Mouse (Mus musculus) hindbrain, embryonic 10.5 days (tissue): ENCODE measurements around the gene H6pd. TPM values are rescaled to one million over a fixed set of nuclear protein-coding genes. Genes with fewer than 3 reads are reported as not detected.

Experiments
- DNase-seq: peaks from one replicate; pipeline ENCODE4 v3.0.0-alpha.2; 2017; ENCODE audit warnings: low spot score
- H3K27ac ChIP-seq: fragments of 300-500 bp; sonication (generic); 2 replicates; pipeline ENCODE4 v1.5.1; 2016; ENCODE audit warnings: mild to moderate bottlenecking, moderate library complexity
- H3K27me3 ChIP-seq: fragments of 300-500 bp; sonication (generic); 2 replicates; pipeline ENCODE4 v1.6.1; 2016; ENCODE audit warnings: mild to moderate bottlenecking; ENCODE audit not compliant: poor library complexity, insufficient read depth, severe bottlenecking
- H3K36me3 ChIP-seq: fragments of 300-500 bp; sonication (generic); 2 replicates; pipeline ENCODE4 v1.6.1; 2016; ENCODE audit warnings: mild to moderate bottlenecking, moderate library complexity
- H3K4me1 ChIP-seq: fragments of 300-500 bp; sonication (generic); replicated peaks from 2 replicates; pipeline ENCODE4 v1.6.1; 2016; ENCODE audit warnings: mild to moderate bottlenecking
- H3K4me3 ChIP-seq: fragments of 300-500 bp; sonication (generic); 2 replicates; pipeline ENCODE4 v1.5.1; 2016; ENCODE audit warnings: mild to moderate bottlenecking, moderate library complexity
- H3K9me3 ChIP-seq: fragments of 300-500 bp; sonication (generic); 2 replicates; pipeline ENCODE4 v1.6.1; 2016; ENCODE audit warnings: mild to moderate bottlenecking, moderate library complexity
- WGBS: fragments of 180-500 bp; shearing (Covaris S2); methylation state at CpG from one replicate; pipeline ENCODE4 v1.1.7; 2016; 5-methylcytosine and 5-hydroxymethylcytosine counted together
- polyA plus RNA-seq: library from polyadenylated mRNA; unstranded; fragments of >200 nt; fragmentation: Nextera tagmentation; extraction: Ambion mirVana; gene quantifications from 2 replicates; pipeline ENCODE4 v1.2.1, GENCODE M21; 2016

Gene H6pd
- polyA plus RNA-seq, 1 experiment from 2014 or later = 5.6 TPM

DNA sequence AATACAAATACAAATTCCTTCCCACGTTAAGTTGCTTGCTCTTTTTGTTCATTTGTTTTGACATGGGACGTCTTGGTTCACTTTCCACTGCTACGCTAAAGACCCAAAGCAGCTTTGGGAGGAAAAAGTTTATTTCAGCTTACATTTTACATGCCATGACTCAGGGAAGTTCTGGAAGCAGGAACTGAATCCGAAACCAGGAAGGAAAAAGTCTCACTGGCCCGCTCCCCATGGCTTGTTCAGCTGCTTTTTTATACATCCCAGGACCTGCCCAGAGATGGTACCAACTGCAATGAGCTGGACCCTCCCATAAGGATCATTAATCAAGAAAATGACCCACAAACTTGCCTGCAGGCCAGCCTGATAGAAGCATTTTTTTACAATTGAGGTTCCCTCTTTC is 5.0 kb upstream of the H6pd start:
- DNase-seq = no peak
- WGBS = 90% methylated on average over 5 of the region's 5 CpGs
- Histone ChIP-seq H3K4me1 (peaks cover 21% of the 10 kb centered on the region), H3K9me3 (no peaks in the 10 kb centered on the region), H3K27me3 (peaks cover 21% of the 10 kb centered on the region), H3K36me3 (no peaks in the 10 kb centered on the region), H3K4me3 (no peak overlapping the region), H3K27ac (no peak overlapping the region)

DNA sequence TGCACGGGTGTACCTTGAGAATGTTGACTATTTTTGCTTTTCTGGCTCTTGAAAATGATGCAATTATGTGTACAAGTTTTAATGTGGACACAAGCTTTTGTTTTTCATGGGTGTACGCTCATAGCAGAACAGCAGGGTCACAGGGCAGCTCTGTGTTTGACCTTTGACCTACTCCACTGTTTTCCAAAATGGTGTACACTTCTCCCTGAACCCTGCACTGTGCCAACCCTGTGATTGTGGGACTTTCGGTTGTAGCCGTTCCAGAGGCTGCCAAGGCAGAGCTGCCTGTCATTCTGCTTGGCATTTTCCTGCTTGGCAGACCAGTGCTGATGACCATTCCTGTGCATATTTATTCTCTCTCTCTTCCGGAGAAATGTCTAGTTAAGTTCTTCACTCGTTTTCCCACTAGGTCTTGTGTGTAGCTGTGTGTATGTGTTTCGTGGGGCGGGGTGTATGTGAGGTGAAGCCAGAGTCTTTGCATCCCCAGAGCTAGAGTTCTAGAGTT is 4.4 kb upstream of the H6pd start:
- no peak overlapping the region for H3K27ac ChIP-seq
- DNase-seq = no peak
- no peak overlapping the region for H3K4me3 ChIP-seq
- H3K9me3 ChIP-seq = no peaks in the 10 kb centered on the region
- peaks cover 27% of the 10 kb centered on the region for H3K4me1 ChIP-seq
- WGBS = 87% methylated on average over 8 of the region's 8 CpGs
- peaks cover 21% of the 10 kb centered on the region for H3K27me3 ChIP-seq
- H3K36me3 ChIP-seq = no peaks in the 10 kb centered on the region

DNA sequence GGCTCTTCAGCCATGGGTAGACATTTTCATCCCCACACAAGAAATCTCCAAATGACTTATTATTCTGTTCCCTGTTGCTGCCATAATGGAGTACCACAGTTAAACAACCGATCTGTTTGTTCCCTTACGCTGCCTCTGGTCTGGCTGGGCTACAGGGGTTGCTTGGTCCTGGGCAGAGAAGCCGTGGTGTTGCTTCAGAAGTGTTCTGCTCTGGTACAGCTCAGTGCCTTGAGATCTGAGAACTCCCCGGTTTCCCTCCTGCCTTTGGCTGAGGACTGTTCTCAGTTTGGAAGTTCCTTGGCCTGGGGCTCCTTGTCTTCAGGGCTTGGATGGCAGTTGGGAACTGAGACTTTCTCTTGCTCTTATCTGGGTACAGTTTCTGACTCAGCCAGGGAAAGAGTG is 3.5 kb upstream of the H6pd start:
- peaks cover 21% of the 10 kb centered on the region for H3K27me3 ChIP-seq
- H3K4me1 ChIP-seq = peaks cover 31% of the 10 kb centered on the region
- H3K4me3 ChIP-seq = no peak overlapping the region
- WGBS = 78% methylated on average over 4 of the region's 4 CpGs
- no peak for DNase-seq
- H3K27ac ChIP-seq = no peak overlapping the region
- H3K9me3 ChIP-seq = no peaks in the 10 kb centered on the region
- no peaks in the 10 kb centered on the region for H3K36me3 ChIP-seq

DNA sequence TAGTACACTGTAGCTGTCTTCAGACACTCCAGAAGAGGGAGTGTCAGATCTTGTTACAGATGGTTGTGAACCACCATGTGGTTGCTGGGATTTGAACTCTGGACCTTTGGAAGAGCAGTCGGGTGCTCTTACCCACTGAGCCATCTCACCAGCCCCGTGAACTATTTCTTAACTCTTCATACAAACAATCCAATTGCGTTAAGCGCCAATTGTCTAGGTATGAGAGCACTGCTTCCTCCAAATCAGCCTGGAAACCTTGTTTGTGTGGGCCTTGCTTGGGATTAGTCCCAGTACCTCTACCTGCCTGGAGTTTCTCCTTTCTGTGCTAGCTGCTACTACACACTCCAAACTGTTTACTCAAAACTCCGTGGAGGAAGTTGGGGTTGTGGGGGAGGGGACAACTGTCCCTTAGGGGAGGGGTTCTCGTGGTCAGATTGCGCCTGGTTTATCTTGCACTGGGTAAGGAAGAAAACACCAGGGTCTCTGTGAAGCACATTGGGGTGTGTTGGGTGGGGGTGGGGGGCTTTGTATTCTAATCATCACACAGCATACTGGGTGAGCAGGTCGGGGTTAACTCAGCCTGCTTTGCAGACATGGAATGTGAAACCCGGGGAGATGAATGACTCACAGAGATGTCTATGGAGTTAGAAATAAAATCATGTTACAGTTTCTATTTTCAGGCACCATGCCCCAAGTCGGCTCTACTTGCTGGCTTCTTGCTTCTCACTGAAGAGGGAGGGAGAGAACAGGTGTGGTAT is 2.9 kb upstream of the H6pd start:
- H3K27me3 ChIP-seq = peaks cover 21% of the 10 kb centered on the region
- no peak for DNase-seq

DNA sequence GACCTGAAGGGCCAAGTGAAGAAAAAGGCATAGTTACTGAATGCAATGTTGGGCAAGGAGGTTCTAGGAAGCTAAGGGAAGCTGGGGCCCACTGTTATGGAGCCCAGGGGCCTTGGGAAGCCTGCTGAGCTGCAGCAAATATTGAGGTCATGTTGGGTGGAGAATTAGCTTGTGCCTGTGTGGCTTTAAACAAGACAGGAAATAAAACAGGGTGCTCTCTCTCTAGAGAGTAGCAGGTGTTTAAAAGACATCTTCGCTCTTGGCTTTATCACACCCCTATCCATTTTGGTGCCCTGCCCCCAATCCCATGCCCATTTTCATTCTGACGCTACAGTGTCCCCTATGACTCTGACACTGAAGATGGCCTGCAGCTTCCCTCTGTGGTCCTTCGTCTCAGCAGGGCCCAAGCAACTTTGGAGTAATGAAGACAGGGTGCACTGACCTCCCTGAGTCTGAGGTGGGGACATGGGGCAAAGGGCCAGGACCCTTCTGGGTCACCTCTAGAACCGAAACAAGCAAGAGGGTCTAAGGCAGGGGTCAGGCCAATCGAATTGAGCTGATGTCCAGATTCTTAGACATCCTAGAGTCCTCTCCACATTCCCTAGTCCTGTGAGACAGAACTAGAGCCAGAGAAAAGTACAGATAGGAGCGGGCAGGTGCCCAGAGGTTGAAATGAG is 1.4 kb upstream of the H6pd start:
- no peak overlapping the region for H3K27ac ChIP-seq
- peaks cover 11% of the 10 kb centered on the region for H3K27me3 ChIP-seq
- H3K9me3 ChIP-seq = no peaks in the 10 kb centered on the region
- WGBS = 80% methylated on average over 6 of the region's 6 CpGs
- no peaks in the 10 kb centered on the region for H3K36me3 ChIP-seq
- peaks cover 34% of the 10 kb centered on the region for H3K4me1 ChIP-seq
- DNase-seq = no peak
- H3K4me3 ChIP-seq = no peak overlapping the region

More for the DNA sequence above, 2.9 kb upstream of the H6pd start:
- peaks cover 35% of the 10 kb centered on the region for H3K4me1 ChIP-seq
- no peak overlapping the region for H3K4me3 ChIP-seq
- H3K9me3 ChIP-seq = no peaks in the 10 kb centered on the region
- WGBS = 50% methylated on average over 10 of the region's 10 CpGs
- no peak overlapping the region for H3K27ac ChIP-seq
- H3K36me3 ChIP-seq = no peaks in the 10 kb centered on the region

DNA sequence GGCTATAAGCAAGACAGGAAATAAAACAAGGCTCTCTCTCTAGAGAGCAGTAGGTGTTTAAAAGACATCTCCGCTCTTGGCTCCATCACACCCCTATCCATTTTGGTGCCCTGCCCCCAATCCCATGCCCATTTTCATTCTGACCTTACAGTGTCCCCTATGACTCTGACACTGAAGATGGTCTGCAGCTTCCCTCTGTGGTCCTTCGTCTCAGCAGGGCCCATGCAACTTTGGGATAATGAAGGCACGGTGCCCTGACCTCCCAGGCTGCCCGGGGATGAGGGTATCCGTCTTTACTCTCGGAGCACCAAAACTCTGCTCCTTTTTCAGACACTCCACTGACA is 736 bp upstream of the H6pd start:
- Histone ChIP-seq H3K27me3 (peaks cover 11% of the 10 kb centered on the region), H3K9me3 (no peaks in the 10 kb centered on the region), H3K4me3 (peak overlapping the region; percentile 81; the same call in 1 of the 2 replicates), H3K27ac (peak overlapping the region; percentile 96), H3K36me3 (no peaks in the 10 kb centered on the region), H3K4me1 (peaks cover 34% of the 10 kb centered on the region)
- no peak for DNase-seq
- 79% methylated on average over 6 of the region's 6 CpGs for WGBS

DNA sequence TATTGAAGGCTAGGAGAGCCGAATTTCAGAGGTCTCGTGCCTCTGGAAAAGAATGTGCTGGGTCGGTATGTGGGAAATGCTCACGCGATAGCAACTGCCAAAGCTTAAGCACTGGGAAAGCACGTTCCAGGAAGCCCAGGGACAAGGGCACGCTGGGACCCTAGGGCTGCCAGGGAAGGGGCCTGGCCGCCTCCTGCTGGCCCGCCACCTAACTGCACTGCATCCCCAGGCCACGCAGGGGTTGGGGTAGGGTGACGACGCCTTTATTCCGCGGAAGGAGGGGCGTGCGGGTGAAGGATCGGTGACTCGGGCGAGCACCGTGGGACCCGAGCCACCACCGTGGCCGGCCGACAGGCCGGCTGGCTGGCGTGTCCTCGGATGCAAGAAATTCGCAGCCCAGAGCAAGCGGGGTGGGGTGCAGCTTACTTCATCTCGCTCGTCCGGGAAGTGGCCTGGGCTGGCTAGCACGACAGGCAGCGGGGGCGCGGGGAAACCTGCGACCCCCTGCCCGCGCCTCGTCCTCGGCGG is 434 bp downstream of the H6pd start:
- DNase-seq = peak; percentile 87
- under 1% methylated on average over 42 of the region's 42 CpGs for WGBS
- Histone ChIP-seq H3K27me3 (peaks cover 11% of the 10 kb centered on the region), H3K9me3 (no peaks in the 10 kb centered on the region), H3K27ac (peak overlapping the region; percentile 96), H3K4me3 (peak overlapping the region; percentile 81), H3K36me3 (no peaks in the 10 kb centered on the region), H3K4me1 (peaks cover 38% of the 10 kb centered on the region)

DNA sequence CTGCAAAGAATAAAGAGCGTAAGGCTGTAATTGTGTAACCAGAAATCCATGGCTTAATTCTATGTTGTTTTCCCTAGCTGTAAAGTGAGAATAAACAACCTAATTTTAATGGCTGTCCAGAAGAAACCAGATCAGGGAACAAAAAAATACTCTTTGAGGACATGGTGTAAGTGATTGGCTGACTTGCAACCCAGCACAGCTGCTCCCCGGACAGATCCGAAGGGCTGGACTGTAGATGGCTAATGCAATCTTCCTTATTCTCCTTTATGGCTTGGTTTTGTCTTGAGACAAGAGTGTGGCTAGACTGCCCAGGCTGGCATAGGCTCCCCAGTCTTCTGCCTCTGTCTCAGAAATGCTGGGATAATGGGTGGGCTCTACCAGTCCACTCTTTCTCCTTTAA is 1.4 kb downstream of the H6pd start:
- Histone ChIP-seq H3K36me3 (no peaks in the 10 kb centered on the region), H3K27me3 (peaks cover 11% of the 10 kb centered on the region), H3K4me1 (peaks cover 40% of the 10 kb centered on the region), H3K4me3 (no peak overlapping the region), H3K27ac (no peak overlapping the region), H3K9me3 (no peaks in the 10 kb centered on the region)
- 96% methylated on average over 3 of the region's 3 CpGs for WGBS
- no peak for DNase-seq

DNA sequence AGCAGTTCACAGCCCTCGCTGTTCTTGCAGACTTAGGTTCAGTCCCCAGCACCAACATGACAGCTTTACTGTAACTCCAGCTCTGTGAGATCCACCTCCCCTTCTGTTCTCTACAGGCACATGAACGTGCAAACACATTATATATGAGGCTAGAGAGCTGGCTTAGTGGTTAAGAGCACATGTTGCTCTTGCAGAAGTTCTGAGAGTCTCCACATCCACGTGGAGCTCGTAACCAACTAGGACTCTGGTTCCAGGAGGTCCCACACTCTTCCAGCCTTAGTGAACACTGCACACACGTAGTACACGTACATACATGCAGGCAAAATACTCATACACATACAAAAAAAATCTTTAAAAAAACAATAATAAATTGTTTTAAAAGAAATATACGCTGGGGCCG is 1.8 kb downstream of the H6pd start:
- peaks cover 11% of the 10 kb centered on the region for H3K27me3 ChIP-seq
- H3K4me3 ChIP-seq = no peak overlapping the region
- DNase-seq = no peak
- no peaks in the 10 kb centered on the region for H3K9me3 ChIP-seq
- H3K27ac ChIP-seq = no peak overlapping the region
- WGBS = 89% methylated on average over 8 of the region's 8 CpGs
- peaks cover 45% of the 10 kb centered on the region for H3K4me1 ChIP-seq
- no peaks in the 10 kb centered on the region for H3K36me3 ChIP-seq

DNA sequence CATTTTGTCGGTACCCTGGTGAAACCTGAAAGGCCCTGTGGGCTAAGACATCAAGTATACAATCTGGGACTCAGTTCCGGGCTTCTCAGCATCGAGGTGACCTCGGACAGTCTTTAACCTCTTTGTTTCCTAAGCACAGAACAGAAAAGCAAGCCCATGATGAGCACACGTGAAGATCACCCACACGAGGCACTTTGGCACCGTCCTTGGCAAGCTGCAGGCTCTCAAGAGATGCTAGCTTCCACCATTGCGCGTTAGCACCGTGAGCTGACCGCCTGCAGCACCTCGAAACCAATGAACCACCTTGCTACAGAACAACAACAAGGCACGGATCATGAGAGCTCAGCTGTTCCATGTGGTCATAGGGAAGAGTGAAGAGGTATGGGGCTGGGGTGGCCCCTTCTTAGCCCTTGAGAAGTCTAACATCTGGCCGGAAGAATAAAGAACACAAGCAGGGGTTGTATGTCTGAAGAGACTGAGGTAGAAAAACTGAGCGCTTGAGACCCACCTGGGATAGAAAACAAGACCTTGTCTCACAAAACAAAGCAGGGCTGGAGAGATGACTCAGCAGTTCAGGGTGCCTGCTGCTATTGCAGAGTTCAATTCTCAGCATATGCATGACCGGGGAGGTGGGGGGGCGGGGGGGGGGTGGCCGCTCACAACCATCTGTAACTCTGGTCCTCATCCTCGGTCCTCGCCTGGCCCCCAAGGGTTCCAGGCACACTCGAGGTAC is 2.5 kb downstream of the H6pd start:
- Histone ChIP-seq H3K4me3 (no peak overlapping the region), H3K36me3 (no peaks in the 10 kb centered on the region), H3K4me1 (peaks cover 46% of the 10 kb centered on the region), H3K9me3 (no peaks in the 10 kb centered on the region), H3K27me3 (peaks cover 11% of the 10 kb centered on the region), H3K27ac (no peak overlapping the region)
- 83% methylated on average over 21 of the region's 21 CpGs for WGBS
- DNase-seq = no peak

DNA sequence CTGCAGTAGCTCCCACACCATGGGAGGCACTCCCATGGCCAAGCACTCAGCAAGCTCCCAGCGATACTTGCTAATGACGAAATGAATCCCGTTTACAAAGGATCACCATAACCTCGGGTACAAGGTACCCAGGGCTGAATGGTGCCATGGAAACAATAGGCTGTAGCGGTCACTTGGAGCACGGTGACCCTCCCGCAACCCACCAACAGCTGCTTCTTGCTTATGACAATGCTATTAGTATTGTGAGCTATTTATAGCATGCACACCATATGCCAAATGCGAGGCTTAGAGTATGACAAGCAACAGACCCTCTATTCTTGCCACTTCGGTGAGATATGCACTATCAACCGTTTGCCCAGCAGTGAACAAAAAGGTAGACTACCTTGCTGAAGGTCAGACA is 3.6 kb downstream of the H6pd start:
- DNase-seq = no peak
- H3K36me3 ChIP-seq = no peaks in the 10 kb centered on the region
- no peaks in the 10 kb centered on the region for H3K9me3 ChIP-seq
- 91% methylated on average over 10 of the region's 10 CpGs for WGBS
- peaks cover 10% of the 10 kb centered on the region for H3K27me3 ChIP-seq
- peaks cover 56% of the 10 kb centered on the region for H3K4me1 ChIP-seq
- H3K27ac ChIP-seq = no peak overlapping the region
- no peak overlapping the region for H3K4me3 ChIP-seq

DNA sequence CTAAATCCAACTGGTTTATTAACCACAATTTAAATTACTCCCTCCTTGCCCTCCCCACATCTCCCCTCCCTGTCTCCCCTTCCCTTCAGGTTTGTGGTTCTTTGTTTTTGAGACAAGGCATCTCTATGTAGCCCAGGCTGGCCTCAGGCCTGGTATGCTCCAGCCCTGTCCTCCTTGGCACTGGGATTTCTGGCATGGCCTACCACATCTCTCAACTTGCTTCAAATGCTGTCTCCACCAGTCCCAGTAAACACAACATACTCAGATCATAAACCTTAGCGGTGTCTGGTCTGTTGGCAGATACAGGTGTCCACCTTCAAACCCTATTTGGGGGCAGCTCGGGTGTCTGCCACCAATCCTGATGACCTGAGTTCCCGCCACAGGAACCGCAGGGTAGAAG is 5.2 kb downstream of the H6pd start:
- 92% methylated on average over 4 of the region's 4 CpGs for WGBS

More for the DNA sequence above, 5.2 kb downstream of the H6pd start:
- Histone ChIP-seq H3K27ac (0 out of 2 replicates have a peak overlapping the region, but pooled peaks have one; percentile 5), H3K9me3 (no peaks in the 10 kb centered on the region), H3K27me3 (peaks cover 2% of the 10 kb centered on the region; the same call in 1 of the 2 replicates), H3K4me1 (peaks cover 49% of the 10 kb centered on the region), H3K4me3 (no peak overlapping the region), H3K36me3 (no peaks in the 10 kb centered on the region)
- no peak for DNase-seq
